Mouse (Mus musculus) hindbrain, postnatal 0 days (tissue): Measurements from ENCODE around the gene Dpf3. TPM values are rescaled to one million over a fixed set of nuclear protein-coding genes. Genes with fewer than 3 reads are reported as not detected.

Source experiments
- ATAC-seq: fragments of 200-750 bp; cut with Nextera tagmentation; 2 replicates; pipeline ENCODE4 v1.8.0; 2017; ENCODE audit warnings: mild to moderate bottlenecking, moderate TSS enrichment, moderate library complexity
- DNase-seq: peaks from one replicate; pipeline ENCODE4 v3.0.0-alpha.2; 2015; ENCODE audit warnings: low spot score
- H3K27ac ChIP-seq: fragments of 300-500 bp; sonication (generic); 2 replicates; pipeline ENCODE4 v1.5.1; 2014; ENCODE audit warnings: mild to moderate bottlenecking
- H3K27me3 ChIP-seq: fragments of 300-500 bp; sonication (generic); 2 replicates; pipeline ENCODE4 v1.6.1; 2014; ENCODE audit warnings: low read length, mixed read lengths; ENCODE audit not compliant: insufficient read depth
- H3K36me3 ChIP-seq: fragments of 300-500 bp; sonication (generic); 2 replicates; pipeline ENCODE4 v1.6.1; 2014; ENCODE audit warnings: low read length, mixed read lengths; ENCODE audit not compliant: insufficient read depth
- H3K4me1 ChIP-seq: fragments of 300-500 bp; sonication (generic); 2 replicates; pipeline ENCODE4 v1.6.1; 2014; ENCODE audit warnings: antibody characterized with exemption, low read length, mixed read lengths; ENCODE audit not compliant: insufficient read depth
- H3K4me2 ChIP-seq: fragments of 300-500 bp; sonication (generic); 2 replicates; pipeline ENCODE4 v1.6.1; 2014; ENCODE audit warnings: low read depth, mild to moderate bottlenecking, low read length, moderate library complexity, mixed read lengths
- H3K4me3 ChIP-seq: fragments of 300-500 bp; sonication (generic); 2 replicates; pipeline ENCODE4 v1.5.1; 2014; ENCODE audit warnings: low read length
- H3K9ac ChIP-seq: fragments of 300-500 bp; sonication (generic); replicated peaks from 2 replicates; pipeline ENCODE4 v1.6.1; 2014; ENCODE audit warnings: mild to moderate bottlenecking, low read length, moderate library complexity, mixed read lengths
- H3K9me3 ChIP-seq: fragments of 300-500 bp; sonication (generic); 2 replicates; pipeline ENCODE4 v1.6.1; 2016; ENCODE audit warnings: low read length, mixed read lengths
- CTCF ChIP-seq: IDR thresholded peaks from 2 replicates; pipeline ENCODE4 v1.5.1; 2016; ENCODE audit warnings: antibody characterized with exemption, control low read depth, low read depth
- WGBS: fragments of 180-500 bp; shearing (Covaris S2); extraction: QIAGEN DNeasy Blood & Tissue Kit; methylation state at CpG from one replicate; pipeline ENCODE4 v1.1.7; 2014; 5-methylcytosine and 5-hydroxymethylcytosine counted together
- polyA plus RNA-seq: library from polyadenylated mRNA; unstranded; fragments of >200 nt; fragmentation: Nextera tagmentation; extraction: Ambion mirVana; gene quantifications from 2 replicates; pipeline ENCODE4 v1.2.1, GENCODE M21; 2015
- total RNA-seq: library from RNA; depleted of rRNA; stranded (reverse); fragments of >200 nt; gene quantifications from 2 replicates; pipeline ENCODE4 v1.2.3, GENCODE M21; 2014

Gene Dpf3
- total and polyA plus RNA-seq, 2 experiments from 2014 or later = 19.8 to 38.9 TPM

- Histone ChIP-seq H3K27me3 (no peaks in the 10 kb centered on the region), H3K4me3 (peak overlapping the region; percentile 81), H3K27ac (peak overlapping the region; percentile 90; the same call in 1 of the 2 replicates), H3K4me1 (no peaks in the 10 kb centered on the region), H3K9me3 (no peaks in the 10 kb centered on the region), H3K4me2 (peak overlapping the region; percentile 98), H3K36me3 (no peaks in the 10 kb centered on the region), H3K9ac (peak overlapping the region; percentile 75)
- peak; percentile 50 for TF ChIP-seq CTCF
- DNase-seq (peak; percentile 72), ATAC-seq (no peak)
- under 1% methylated on average over 24 of the region's 24 CpGs for WGBS
These were observed 2.4 kb downstream of the Dpf3 start for GRCm38 (mm10) chr12:83484855-83485745.

DNA sequence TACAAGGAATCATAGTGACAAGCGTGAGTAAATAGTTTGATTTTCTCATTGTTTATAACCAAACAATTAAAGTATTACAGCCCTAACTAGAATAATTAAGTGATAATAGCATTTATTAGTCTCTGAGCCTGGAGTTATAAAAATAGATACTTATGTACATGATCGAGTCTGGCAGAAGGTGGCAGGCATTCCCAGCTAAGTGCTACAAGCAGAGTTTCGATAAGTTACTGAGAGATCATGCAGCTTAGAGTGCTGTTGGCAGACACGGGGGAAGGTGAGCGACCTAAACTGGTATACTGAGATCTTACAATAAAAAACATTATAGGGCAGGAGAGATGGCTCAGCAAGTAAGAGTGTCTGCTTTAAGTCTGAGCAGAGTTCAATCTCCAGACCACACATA, 3.9 kb downstream of the Dpf3 start:
- Histone ChIP-seq H3K4me3 (no peak overlapping the region), H3K4me1 (no peaks in the 10 kb centered on the region), H3K9ac (no peak overlapping the region), H3K4me2 (no peak overlapping the region), H3K27ac (no peak overlapping the region), H3K9me3 (no peaks in the 10 kb centered on the region), H3K36me3 (no peaks in the 10 kb centered on the region), H3K27me3 (no peaks in the 10 kb centered on the region)
- TF ChIP-seq CTCF = no peak
- 62% methylated on average over 5 of the region's 5 CpGs for WGBS
- DNase-seq (no peak), ATAC-seq (no peak)

DNA sequence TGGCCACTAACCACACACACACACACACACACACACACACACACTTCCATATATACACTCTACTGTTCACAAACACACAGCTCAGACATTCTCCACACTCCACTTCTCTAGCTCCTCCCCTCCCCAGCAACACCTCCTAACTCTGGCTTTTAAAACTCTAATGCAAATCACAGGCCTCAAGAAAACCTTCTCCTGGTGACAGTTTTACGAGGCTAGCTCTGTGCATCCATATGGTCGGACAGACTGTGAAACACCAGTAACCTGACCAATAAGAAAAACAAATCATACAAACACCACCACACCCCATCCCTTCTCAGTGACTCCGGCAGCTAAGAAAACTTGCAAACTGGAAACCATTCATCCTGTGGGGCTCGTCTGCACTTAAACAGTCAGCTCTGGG, 6.1 kb downstream of the Dpf3 start:
- TF ChIP-seq CTCF = no peak

DNA sequence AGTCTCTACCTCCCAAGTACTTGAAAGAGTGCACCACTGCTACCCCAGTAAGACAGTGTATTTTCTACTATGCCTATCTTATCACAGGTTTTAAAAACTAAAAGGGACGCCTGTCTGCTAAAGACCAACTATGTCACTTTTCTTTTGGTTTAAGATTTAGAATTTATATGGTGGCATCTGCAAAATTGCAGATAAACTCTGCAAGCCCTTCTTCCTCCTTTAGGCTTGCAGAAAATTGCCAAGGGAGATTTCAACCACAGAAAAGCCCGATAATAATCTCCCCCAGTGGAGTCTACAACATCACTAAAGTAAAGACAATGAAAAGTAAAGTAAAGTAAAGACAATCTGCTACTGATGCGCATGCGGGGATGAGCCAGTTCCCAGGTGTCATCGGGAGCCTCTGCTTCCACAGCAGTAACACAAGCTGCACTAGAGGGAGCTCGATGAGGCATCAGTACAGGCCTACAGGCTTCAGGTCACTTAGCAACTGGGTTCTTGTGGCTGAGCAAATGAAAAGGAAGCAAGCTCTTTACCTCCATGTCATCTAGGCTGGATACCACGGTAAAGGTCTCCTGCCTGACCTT, 7.6 kb downstream of the Dpf3 start:
- Histone ChIP-seq H3K4me2 (no peak overlapping the region), H3K27me3 (no peaks in the 10 kb centered on the region), H3K4me3 (no peak overlapping the region), H3K36me3 (no peaks in the 10 kb centered on the region), H3K27ac (no peak overlapping the region), H3K9ac (no peak overlapping the region), H3K9me3 (no peaks in the 10 kb centered on the region), H3K4me1 (peaks cover 5% of the 10 kb centered on the region; the same call in 1 of the 2 replicates)
- WGBS = 72% methylated on average over 7 of the region's 7 CpGs
- ATAC-seq (no peak), DNase-seq (no peak)
- TF ChIP-seq CTCF = no peak

More for the DNA sequence above, 6.1 kb downstream of the Dpf3 start:
- H3K9me3 ChIP-seq = no peaks in the 10 kb centered on the region
- no peaks in the 10 kb centered on the region for H3K27me3 ChIP-seq
- H3K4me2 ChIP-seq = no peak overlapping the region
- no peaks in the 10 kb centered on the region for H3K36me3 ChIP-seq
- no peak for DNase-seq
- H3K27ac ChIP-seq = no peak overlapping the region
- peaks cover 2% of the 10 kb centered on the region; the same call in 1 of the 2 replicates for H3K4me1 ChIP-seq
- 82% methylated on average over 4 of the region's 4 CpGs for WGBS
- no peak for ATAC-seq
- no peak overlapping the region for H3K9ac ChIP-seq
- H3K4me3 ChIP-seq = no peak overlapping the region

DNA sequence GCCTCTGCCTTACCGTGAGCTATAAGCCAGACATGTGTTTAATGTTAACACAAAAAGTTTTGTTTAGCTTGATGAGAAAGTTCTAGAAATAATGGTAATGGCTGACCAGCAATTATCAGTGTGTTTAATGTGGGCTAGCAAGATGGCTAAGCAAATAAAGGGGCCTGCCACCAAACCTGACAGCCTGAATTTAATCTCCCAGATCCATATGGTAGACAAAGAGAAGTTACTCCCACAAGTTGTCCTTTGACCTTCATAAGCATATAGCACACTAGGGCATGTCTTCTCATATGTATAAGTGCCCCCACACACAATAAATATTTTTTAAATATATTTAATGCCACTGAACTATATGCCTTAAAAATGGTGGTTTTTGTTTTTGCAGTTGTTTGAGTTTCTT, 8.4 kb downstream of the Dpf3 start:
- Histone ChIP-seq H3K27ac (no peak overlapping the region), H3K36me3 (no peaks in the 10 kb centered on the region), H3K9me3 (no peaks in the 10 kb centered on the region), H3K27me3 (no peaks in the 10 kb centered on the region), H3K9ac (no peak overlapping the region), H3K4me1 (peaks cover 5% of the 10 kb centered on the region; the same call in 1 of the 2 replicates), H3K4me3 (no peak overlapping the region), H3K4me2 (no peak overlapping the region)
- no peak for TF ChIP-seq CTCF
- 85% methylated on average over 1 of the region's 1 CpGs for WGBS
- DNase-seq (no peak), ATAC-seq (no peak)

DNA sequence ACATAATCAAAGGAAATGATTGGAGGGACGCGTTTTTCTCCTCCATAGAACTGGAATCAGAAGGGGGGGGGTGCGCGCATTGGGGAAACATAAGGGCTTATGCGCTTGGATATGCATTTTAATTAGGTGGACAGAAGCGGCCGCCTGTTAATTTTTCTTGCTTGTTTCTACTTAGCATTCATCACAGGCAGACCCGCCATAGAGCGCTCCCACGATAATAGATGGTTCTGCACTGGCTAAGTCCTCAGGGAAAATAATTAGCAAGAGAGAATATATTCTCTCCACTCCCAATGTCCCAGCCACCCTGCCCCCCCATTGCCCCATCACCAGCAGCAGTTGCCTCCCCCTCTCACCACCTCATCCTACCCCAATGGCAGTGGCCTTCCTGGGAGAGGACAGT, 11.2 kb downstream of the Dpf3 start:
- H3K27me3 ChIP-seq = no peaks in the 10 kb centered on the region
- no peak overlapping the region for H3K9ac ChIP-seq
- TF ChIP-seq CTCF = no peak
- H3K27ac ChIP-seq = no peak overlapping the region
- WGBS = 33% methylated on average over 10 of the region's 10 CpGs
- no peak overlapping the region for H3K4me3 ChIP-seq
- H3K4me1 ChIP-seq = peaks cover 10% of the 10 kb centered on the region; the same call in 1 of the 2 replicates
- peak; percentile 31 for DNase-seq
- no peak for ATAC-seq
- H3K9me3 ChIP-seq = no peaks in the 10 kb centered on the region
- H3K36me3 ChIP-seq = no peaks in the 10 kb centered on the region
- peak overlapping the region; percentile 10; the same call in 1 of the 2 replicates for H3K4me2 ChIP-seq
